Mouse (Mus musculus) ES-E14 (cell line): Measurements from ENCODE around the gene Clic1. TPM values are rescaled to one million over a fixed set of nuclear protein-coding genes. Genes with fewer than 3 reads are reported as not detected.
A peak's percentile ranks its signal among the peaks of the same experiment; 100 is the strongest.

Experiments used
- DNase-seq: peaks from one replicate; pipeline ENCODE4 v3.0.0-alpha.2; 2013; ENCODE audit warnings: low read depth, low spot score
- H3K27ac ChIP-seq: 2 replicates; pipeline ENCODE4 v1.5.1; 2012; ENCODE audit warnings: low read depth, mild to moderate bottlenecking, low read length, moderate library complexity, mixed read lengths; ENCODE audit not compliant: poor library complexity, insufficient read depth, severe bottlenecking
- H3K36me3 ChIP-seq: 2 replicates; pipeline ENCODE4 v1.6.1; 2012; ENCODE audit warnings: mild to moderate bottlenecking, low read length, moderate library complexity, mixed read lengths; ENCODE audit not compliant: control insufficient read depth, poor library complexity, insufficient read depth, severe bottlenecking
- H3K4me1 ChIP-seq, 2 experiments: fragments of 150-350 bp in 1 of 2; sonication (generic) in 1 of 2; 2 replicates each; pipeline ENCODE4 v1.6.1; 2012; ENCODE audit warnings: low read length in 2 of 2, mild to moderate bottlenecking in 1 of 2, mixed read lengths in 1 of 2; ENCODE audit not compliant: control insufficient read depth in 2 of 2, insufficient read depth in 2 of 2, poor library complexity in 1 of 2
- H3K4me3 ChIP-seq, 2 experiments: fragments of 150-350 bp in 1 of 2; sonication (generic) in 1 of 2; 2 replicates each; pipeline ENCODE4 v1.5.1; 2012; ENCODE audit warnings: low read length in 2 of 2, low read depth in 1 of 2, mild to moderate bottlenecking in 1 of 2, mixed read lengths in 1 of 2; ENCODE audit not compliant: insufficient read depth in 1 of 2, poor library complexity in 1 of 2, severe bottlenecking in 1 of 2
- H3K9ac ChIP-seq: 2 replicates; pipeline ENCODE4 v1.6.1; 2012; ENCODE audit warnings: low read depth, mild to moderate bottlenecking, low read length, mixed read lengths; ENCODE audit not compliant: poor library complexity, insufficient read depth, severe bottlenecking
- H3K9me3 ChIP-seq: fragments of 150-350 bp; sonication (generic); 2 replicates; pipeline ENCODE4 v1.6.1; 2012; ENCODE audit warnings: low read depth, mild to moderate bottlenecking, low read length; ENCODE audit not compliant: control insufficient read depth, insufficient read depth
- CHD2 ChIP-seq: IDR thresholded peaks from 2 replicates; pipeline ENCODE4 v1.6.1; 2014; ENCODE audit warnings: mild to moderate bottlenecking, low read depth, low read length, inconsistent platforms
- HCFC1 ChIP-seq: IDR thresholded peaks from 2 replicates; pipeline ENCODE4 v1.6.1; 2012; ENCODE audit warnings: low read length, inconsistent platforms, borderline replicate concordance; ENCODE audit not compliant: insufficient read depth
- MAFK ChIP-seq: IDR thresholded peaks from 2 replicates; pipeline ENCODE4 v1.6.1; 2014; ENCODE audit warnings: mild to moderate bottlenecking, low read depth, low read length, inconsistent platforms; ENCODE audit not compliant: insufficient read depth
- ZC3H11A ChIP-seq: IDR thresholded peaks from 2 replicates; pipeline ENCODE4 v1.6.1; 2012; ENCODE audit warnings: low read depth, mild to moderate bottlenecking, inconsistent platforms, low read length, borderline replicate concordance
- ZNF384 ChIP-seq: IDR thresholded peaks from 2 replicates; pipeline ENCODE4 v1.6.1; 2012; ENCODE audit warnings: low read depth, low read length, inconsistent platforms
- in situ Hi-C, 2 experiments: fragments of 600-800 bp; cut with MboI; formaldehyde crosslinking; loops; one replicate each; pipeline ENCODE4 v1.15.1; 2025; ENCODE audit warnings: low sequenced_read_pairs in 2 of 2, inconsistent platforms in 1 of 2; ENCODE audit not compliant: unreplicated experiment in 2 of 2
- total RNA-seq: library from RNA; depleted of rRNA; stranded (reverse); fragments of 300-350 nt; gene quantifications from 2 replicates; pipeline ENCODE4 v1.2.3, GENCODE M21; 2012; rRNA removed

Gene Clic1
- total RNA-seq = 113 and 133 TPM in 2 replicates

- H3K27ac ChIP-seq = peak within 1 kb of the TSS; percentile 45
- in situ Hi-C loops = no loop called here
- peaks cover 17% of the 10 kb centered on the region for H3K36me3 ChIP-seq
- no peak for DNase-seq
- peak within 1 kb of the TSS; percentile 78 to 79 for H3K4me3 ChIP-seq
- TF ChIP-seq ZC3H11A (no peak), MAFK (no peak), HCFC1 (no peak), ZNF384 (no peak), CHD2 (no peak)
- H3K4me1 ChIP-seq = peaks cover 0 to 28% of the 10 kb centered on the region in 2 experiments
- H3K9me3 ChIP-seq = no peaks in the 10 kb centered on the region
- H3K9ac ChIP-seq = peak within 1 kb of the TSS; percentile 81
Measured at GRCm38 (mm10) chr17:35049561-35050016, at the start of gene Clic1. Clic1 (plus strand) TSS chr17:35049966.

- TF ChIP-seq CHD2 (no peak), ZC3H11A (no peak), ZNF384 (no peak), HCFC1 (no peak; the same call in 1 of the 2 replicates), MAFK (no peak)
- no peaks in the 10 kb centered on the region for H3K9me3 ChIP-seq
- peaks cover 32% of the 10 kb centered on the region for H3K36me3 ChIP-seq
- DNase-seq = peak; percentile 72
- peak within 1 kb of the TSS; percentile 69 to 80 for H3K4me3 ChIP-seq
- H3K4me1 ChIP-seq = peaks cover 13 to 24% of the 10 kb centered on the region in 2 experiments
- peak within 1 kb of the TSS; percentile 93 for H3K9ac ChIP-seq
- in situ Hi-C loops = loop anchor here in 1 of 2 experiments (25.0 kb wide), 1 partner anchor 111 kb away; the partner anchor contains the start of genes Csnk2b, Gpank1, Ly6g5b and Ly6g5c
- peak within 1 kb of the TSS; percentile 85 for H3K27ac ChIP-seq
Measured at GRCm38 (mm10) chr17:35000717-35001451, 48.9 kb upstream of the Clic1 start, which contains the start of gene Vars. Vars (plus strand) TSS chr17:35000987.

DNA sequence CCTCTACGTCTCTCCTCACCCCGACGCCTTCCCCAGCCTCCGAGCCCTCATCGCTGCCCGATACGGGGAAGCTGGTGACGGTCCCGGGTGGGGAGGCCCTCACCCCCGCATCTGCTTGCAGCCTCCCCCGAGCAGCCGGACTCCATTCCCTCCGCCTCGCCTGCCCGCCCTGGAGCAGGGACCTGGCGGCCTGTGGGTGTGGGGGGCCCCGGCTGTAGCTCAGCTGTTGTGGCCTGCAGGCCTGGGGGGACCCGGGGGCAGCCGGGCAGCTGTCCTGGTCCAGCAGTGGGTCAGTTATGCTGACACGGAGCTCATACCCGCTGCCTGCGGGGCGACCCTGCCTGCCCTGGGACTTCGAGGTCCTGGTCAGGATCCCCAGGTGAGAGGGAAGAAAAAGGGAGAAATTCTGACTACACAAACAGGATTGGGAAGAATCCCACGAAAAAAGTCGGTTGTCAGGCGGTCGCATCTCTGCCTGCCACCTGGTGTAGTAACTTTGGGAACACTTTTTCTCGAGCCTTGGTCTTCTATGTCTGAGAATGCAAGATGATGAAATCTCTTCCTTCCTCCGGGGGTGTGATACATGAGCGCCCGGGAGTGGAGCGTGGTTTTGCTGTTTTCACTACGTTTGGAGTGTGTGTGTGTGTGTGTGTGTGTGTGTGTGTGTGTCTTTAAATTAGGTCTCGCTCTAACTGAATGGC lies 48.2 kb upstream of the Clic1 start:
- Histone ChIP-seq H3K36me3 (peaks cover 32% of the 10 kb centered on the region), H3K9me3 (no peaks in the 10 kb centered on the region), H3K4me3 (peak overlapping the region; percentile 69 to 80), H3K27ac (peak overlapping the region; percentile 85), H3K4me1 (peaks cover 13 to 22% of the 10 kb centered on the region in 2 experiments), H3K9ac (peak overlapping the region; percentile 93)
- no peak for DNase-seq
- TF ChIP-seq ZNF384 (no peak), MAFK (no peak), ZC3H11A (no peak), HCFC1 (no peak), CHD2 (no peak)
- in situ Hi-C loops = loop anchor here in 1 of 2 experiments (25.0 kb wide), 1 partner anchor 111 kb away; the partner anchor contains the start of genes Csnk2b, Gpank1, Ly6g5b and Ly6g5c

DNA sequence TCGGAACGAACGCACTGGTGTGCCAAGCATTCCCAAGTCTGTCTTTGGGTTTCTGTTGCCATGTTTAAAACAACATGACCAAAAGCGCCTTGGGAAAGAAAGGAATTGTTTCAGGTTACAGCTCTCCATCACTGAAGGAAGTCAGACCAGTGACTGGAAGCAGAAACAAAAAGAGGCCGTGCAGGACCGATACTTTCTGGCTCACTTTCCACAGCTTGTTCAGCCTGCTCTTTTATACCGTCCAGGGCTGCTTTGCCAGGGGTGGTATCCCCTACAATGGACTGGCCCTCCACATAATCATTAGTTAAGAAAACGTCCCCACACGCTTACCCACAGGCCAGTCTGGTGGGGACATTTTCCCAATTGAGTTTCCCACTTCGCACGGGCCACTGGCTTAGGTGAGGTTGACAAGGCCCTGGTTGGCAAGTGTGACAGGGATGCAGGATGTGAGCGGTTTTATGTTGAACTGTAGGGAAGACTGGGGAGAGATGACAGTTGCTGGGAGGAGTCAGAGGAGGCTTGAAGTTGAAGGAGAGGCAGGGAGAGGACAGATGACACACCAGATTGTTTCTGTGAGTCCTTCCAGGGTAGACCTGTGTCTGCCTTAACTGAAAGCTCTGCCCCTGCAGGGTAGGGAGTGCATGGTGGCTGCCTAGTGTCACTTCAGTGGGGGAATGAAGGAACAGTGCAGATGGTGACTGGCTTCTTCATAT lies 47.5 kb upstream of the Clic1 start:
- Histone ChIP-seq H3K9me3 (no peaks in the 10 kb centered on the region), H3K9ac (peak overlapping the region; percentile 93), H3K4me3 (peak overlapping the region; percentile 69 to 80), H3K4me1 (peaks cover 11 to 19% of the 10 kb centered on the region in 2 experiments), H3K36me3 (peaks cover 35% of the 10 kb centered on the region), H3K27ac (no peak overlapping the region)
- in situ Hi-C loops = loop anchor here in 1 of 2 experiments (25.0 kb wide), 1 partner anchor 110 kb away; the partner anchor contains the start of genes Csnk2b, Gpank1, Ly6g5b and Ly6g5c
- TF ChIP-seq HCFC1 (no peak), ZNF384 (no peak), MAFK (no peak), ZC3H11A (no peak), CHD2 (no peak)
- no peak for DNase-seq
